Mouse (Mus musculus) frontal cortex, postnatal 36 days (tissue): Measurements from ENCODE around the gene Taf1d.
"Not testable (repeated sequence)": the region's sequence is repeated elsewhere in the genome, so short reads cannot be mapped to it uniquely, and the experiment has no call there.

Source experiments
- DNase-seq, 2 experiments: peaks; one replicate each; pipeline ENCODE4 v3.0.0; 2022; ENCODE audit warnings: low spot score in 2 of 2

The Taf1d gene

DNA sequence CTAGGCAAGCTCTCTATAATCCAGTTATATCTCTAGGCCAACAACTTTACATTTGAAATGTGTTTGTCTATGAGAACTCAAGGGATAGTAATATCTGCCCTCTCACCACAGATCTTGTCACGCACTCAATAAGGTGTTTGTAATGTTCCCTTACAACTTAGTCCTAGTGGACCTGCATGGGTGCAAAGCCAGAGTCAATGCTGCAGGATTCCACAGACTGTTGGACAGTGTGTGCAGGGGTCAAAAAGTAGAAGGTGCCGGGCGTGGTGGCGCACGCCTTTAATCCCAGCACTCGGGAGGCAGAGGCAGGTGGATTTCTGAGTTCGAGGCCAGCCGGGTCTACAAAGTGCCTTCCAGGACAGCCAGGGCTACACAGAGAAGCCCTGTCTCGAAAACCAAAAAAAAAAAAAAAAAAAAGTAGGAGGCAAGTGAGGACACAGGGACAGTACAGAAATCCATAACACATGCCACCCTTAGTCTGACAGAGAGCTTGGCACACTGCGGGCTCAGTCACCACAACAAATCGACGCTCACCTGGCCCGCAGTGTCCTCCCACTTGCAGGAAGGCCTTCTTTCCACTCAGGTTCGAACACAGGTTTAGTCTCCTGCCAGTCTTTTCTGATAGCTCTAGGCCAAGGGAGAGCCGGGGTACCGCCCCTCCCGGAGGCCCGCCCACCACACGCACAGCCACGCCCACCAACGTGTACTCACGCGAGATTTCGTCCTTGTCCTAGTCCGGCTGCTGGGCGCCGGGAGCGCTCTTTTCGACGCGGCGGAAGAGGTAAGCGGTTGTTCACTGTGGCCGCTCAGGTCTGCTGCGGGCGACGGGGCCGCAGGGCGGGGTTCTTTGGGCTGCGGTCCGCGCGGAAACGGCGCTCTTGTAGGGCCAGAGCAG, at the start of gene Taf1d:
TSS of gene Taf1d (plus strand) at position 712 of the 895 bp plus-strand sequence.
- DNase-seq, result peak; percentile 96

DNA sequence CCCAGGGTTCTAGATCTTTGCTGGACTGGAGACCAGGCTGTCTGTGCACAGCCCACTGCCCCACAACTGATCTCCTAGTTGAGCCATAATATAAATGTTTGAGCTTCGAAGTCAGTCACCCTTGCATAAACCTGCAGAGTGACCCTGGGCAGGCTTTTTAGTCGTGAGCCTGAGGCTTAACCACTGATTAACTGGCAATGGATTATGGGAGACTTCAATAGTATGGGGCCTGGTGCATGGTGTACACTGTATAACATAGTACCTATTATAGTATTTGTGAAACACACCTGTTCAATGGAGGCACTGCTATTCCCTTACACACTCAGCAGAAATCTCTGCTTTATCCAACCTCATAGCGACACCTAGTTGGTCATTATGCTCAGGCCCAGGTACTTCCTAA, 49.8 kb upstream of the Taf1d start:
- no peak for DNase-seq

DNA sequence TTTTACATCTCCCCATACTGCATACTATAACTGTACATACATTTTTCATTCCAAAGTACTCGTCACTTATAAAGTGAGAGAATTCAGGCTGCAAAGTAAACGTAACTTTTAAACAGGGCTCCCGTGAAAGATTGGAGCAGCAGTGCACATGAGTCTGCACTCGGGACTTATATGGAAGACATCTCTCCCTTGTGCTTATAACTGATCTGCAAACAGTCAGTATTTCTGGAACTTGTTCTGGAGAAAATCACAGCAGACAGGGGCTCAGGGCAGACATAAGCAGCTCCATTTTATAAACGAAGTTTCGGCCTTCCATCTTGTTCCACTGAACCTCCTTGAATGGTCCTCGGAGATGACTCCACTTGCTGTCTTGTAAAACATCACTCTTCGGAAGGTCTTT, 44.0 kb upstream of the Taf1d start:
- no peak for DNase-seq

DNA sequence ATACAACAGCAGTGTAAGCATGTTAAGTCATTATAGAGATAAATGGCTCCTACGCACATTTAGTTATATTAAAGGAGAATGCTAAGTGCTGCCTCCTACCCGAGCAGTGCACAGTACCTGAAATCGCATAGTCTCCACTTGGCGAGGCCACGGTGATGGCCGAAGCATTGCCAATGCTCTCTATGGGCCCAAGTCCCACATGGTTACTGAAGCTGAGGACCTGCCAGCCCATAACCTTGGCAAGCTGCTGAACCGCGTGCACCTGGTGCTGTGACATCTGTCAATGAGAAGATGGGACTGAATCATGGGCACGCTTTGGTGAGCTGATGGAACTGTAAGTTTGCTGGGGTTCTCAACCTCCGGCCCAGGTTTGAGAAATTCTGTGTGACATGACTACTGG, 42.5 kb upstream of the Taf1d start:
- DNase-seq, result no peak

DNA sequence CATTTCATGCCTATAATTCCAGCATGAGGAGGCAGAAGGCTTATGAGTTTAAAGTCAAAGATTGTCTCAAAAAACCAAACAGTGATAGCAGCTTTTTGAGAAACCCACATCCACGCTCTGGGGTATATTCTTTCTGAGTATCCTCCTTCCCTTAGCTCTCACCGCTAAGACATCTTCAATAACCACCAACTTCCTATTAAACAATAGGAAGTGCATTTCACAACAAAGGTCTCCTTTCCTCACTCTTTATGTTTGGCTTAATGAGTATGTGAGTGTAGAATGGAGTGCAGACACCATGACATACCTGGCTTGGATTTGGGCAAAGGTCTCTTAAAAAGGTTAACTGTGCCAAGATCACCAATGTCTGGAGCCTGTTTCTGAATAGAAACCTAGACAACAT, 32.0 kb upstream of the Taf1d start:
- no peak for DNase-seq

DNA sequence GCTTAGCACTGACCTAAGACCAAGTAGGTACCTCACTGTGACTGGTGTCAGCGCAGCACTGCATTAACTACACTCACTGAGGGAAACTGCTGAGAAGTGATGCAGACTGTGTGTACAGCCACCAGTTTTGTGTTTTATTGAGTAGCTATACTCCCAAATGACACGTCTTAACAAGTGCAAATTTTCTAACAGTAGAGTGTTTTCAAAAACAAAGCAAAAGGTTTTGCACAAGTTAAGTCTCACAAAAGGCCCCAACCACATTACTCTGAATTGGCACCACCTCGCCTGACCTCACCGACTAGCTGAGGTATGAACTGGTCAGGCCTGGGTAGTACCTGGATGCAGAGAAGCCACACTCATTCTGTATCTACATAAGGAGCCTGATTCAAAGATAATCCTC, 29.2 kb upstream of the Taf1d start:
- no peak for DNase-seq

DNA sequence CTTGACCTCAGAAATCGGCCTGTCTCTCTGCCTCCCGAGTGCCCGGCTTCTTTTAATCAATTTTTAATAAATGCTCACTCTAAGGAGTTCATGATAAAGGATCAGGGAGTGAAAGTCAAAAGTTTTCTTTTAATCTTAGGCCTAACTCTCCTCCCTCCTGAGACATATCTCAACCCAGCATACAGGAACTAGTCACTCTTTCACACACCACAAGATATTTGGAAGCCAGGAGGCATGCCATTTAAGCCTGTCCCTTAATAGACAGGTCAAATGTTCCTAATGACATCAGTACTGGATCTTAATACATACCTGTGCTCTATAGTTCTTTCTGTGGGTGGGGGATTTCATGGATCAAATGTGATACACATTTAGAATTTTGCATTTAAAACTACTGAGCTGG, 27.7 kb upstream of the Taf1d start:
- no peak for DNase-seq

DNA sequence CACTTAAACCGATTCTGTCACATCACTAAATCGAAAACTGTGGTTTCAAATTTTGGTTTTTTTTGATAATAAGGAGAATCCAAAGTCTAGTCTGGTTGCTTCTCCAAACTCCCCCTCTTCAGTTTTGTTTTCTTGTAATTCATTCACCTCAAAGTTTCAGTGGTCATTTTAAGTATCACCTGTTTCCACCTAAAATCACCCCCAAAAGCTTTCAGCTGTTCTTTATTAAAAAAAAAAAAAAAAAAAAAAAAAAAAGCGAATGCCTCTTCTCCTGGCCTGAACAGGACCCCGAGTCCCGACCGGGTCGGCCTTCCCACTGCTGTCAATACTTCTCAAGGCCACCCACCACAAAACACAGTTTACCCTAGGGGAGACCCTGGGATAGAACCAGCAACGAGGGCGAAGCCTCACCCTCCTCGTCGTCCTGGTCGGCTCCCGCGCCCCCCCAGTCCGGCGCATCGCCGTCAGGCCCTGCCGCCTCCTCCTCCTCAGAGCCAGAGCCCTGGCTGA, 26.8 kb upstream of the Taf1d start:
- DNase-seq, result no peak

DNA sequence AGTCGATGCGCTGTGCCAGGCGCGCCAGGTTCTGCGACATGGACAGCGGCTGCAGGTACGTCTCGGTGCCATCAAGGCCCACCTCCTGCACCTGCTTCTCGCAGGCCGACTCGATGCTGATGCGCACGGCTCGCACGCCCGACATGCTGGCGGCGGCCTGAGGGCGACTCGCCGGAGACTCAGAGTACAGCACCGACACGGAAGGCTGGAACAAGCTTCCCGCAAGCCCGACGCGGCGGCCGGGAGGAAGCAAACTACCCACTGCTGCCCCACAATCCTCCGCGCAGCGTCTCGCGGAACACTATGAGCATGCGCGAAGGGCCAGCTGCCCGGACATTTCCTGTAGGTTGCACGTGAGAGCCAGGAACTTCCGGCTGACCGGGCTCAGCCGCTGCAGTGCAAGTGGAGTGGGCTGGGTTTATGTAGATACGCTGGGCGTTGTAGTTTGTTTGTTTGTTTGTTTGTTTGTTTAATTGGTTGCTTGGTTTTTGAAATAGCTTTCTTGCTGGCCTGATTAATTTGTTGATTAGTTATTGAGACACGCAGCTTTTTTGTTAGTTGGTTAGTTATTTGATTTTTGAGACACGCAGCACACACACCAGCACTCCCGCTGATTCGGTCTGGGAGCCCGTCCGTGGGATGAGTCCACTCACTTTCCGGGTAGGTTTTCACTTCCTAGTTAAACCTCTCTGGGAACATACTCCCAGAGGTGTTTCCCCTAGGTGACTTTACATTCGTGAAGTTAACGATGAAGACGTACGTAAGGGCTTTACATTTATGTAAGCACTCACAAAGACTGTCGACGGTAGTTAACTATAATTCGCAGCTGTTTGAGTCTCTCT, 26.1 kb upstream of the Taf1d start, which contains the start of gene Med17:
TSS of gene Med17 (minus strand) at position 283 of the 842 bp plus-strand sequence.
- peak; percentile 94 to 97 for DNase-seq

DNA sequence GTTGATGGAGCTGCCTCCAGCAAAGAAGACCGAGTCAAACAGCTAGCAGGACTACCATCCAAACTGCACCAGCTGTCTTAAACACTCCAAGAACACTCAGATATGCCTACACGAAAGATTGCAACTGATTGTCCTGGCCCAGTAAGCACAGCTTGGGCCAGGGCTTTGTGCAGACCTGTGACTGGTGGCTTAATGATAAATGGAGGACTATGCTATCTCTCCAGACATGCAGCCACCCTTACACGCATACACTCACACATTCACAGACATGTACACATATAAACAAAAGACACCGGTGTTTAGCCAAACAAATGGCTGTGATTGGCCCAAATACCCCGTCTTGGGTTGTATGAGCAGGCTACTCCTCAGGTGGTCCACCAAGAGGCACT, 25.5 kb upstream of the Taf1d start:
- DNase-seq, result no peak

DNA sequence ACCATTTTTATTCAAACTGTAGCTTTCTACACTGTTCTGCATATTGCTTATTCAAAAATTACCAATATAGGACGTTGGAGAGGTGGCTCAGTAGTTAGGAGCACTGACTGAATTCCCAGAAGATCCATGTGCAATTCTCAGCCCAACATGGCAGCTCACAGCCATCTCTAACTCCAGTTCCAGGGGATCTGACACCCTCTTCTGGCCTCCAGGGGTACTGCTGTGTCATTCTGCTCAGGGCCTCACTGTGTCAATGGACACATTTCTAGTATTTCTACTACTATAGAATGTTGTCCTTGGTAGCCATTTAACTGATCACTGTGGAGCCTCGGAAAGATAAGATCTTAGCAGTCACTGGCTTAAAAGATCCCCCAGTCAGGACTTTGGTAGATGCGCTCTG, 20.6 kb upstream of the Taf1d start:
- no peak for DNase-seq

DNA sequence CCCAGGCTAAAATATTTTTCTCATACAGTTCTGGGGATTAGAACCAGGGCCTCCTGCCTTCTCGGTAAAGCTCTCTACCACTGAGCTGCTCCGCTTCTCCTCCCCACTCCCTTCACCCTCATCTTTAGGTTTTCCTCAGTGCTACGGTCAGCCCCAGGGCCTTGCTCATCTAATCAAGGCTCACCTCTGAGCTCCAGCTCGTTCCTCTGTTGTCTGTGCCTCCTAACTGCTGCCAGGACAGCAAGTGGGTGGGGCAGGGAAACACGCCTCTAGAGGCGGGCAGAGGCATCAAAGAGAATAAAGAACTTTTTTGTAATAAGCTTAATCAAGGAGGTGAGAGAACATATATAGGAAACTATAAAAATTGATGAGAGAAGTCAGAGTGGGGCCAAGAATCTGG, 18.2 kb upstream of the Taf1d start:
- no peak for DNase-seq

DNA sequence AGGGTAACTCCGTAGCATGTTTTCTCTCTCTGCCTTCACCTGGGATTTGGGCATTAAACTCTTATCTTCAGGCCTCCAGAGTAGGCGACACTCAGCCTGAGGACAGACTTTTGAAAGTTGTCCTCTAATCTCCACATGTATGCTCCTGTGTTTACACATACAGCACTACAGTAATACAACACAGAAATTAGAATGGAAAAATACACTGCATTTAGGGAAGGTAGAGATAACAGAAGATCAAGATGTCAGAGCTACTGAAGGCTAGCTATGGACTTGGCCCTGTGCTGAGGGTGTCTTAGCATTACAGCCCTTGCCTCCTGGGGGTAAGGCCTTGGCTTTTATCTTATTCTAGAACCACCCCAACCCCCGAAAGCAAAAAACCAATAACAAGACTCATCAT, 17.6 kb upstream of the Taf1d start:
- no peak for DNase-seq

DNA sequence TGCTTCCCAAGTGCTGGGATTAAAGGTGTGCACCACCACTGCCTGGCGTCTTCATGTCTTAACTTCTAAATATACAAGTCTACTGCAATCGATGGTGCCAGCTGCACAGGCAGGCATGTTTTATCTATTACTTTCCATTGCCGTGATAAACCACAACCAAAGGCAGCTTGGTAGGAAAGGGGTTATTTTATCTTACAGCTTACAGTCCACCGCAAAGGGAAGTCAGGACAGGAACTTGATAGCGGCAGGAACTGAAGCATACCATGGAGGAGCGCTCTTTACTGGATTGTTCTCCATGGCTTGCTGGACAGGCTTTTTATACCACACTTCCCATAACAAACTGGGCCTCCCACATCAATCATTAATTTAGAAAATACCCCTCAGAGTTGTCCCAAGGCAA, 16.8 kb upstream of the Taf1d start:
- no peak for DNase-seq

DNA sequence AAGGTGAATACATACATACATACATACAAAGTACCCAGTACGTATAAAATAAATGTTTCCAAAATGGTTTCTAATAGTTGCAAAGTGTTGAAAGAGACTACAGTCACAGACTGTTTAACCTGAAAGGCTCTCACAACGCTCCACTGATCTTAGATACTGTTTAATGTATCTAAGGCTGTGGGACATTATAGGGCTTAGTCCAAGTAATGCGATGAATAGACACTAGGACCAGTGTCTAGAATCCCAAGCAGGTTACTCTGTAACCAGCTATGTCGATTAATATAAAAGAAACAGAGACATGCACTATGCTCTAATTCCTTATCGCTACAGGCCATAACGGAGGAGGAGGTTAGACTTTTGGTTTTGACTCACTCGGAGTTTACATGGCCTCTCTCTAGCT, 8.9 kb upstream of the Taf1d start:
- no peak for DNase-seq

DNA sequence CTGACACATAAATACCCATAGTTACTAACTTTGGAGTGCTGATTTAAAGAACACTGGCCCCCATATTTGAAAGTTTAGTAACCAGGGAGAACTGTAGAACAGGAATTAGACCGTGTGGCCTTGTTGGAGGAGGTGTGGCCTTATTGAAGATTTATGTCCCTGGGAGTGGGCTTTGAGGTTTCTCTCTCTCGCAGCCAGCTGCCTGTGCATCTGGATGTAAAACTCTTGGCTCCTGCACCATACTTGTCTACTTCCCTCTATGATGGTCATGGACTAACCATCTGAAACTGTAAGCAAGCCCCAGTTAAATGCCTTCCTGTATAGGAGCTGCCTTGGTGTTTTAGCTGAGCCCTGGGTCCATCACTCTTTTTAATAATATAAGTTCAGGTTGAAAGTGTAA, 7.6 kb upstream of the Taf1d start:
- DNase-seq, result no peak

DNA sequence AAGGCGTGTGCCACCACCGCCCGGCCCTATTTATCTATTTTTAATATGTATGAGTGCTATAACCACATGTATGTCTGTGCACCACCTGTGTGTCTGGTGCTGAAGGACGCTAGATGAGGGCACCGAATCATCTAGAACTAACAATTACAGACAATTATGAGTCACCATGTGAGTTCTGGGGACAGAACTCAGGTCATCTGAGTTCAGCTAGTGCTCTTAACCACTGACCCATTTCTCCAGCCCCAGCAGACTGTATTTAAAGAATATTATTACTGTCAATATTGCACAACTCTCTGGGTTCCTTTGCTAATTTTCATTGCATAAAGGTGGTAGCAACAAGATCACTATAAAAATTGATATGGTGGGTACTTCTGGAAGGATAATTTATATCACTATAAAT, 6.0 kb upstream of the Taf1d start:
- DNase-seq, result no peak

DNA sequence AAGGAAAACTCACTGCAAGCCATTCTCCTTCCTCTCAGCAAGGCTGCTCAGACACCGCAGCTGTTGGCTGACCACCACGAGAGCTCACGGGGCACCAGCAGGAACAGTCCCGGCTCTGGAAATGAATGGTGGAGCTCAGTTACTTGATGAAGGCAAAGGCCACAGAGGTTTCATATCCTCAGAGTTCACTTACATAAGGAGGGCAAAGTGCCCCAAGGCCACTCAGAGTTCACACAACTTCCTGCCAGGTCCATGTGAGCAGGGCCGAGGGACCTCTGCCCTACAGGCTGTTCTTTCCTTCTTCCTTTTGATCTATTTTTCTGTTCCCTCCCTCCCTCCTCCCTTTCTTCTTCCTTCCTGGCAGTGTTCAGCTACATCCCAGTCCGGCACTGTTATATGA, 4.6 kb upstream of the Taf1d start:
- DNase-seq, result peak in 1 of 2 experiments; percentile 13

DNA sequence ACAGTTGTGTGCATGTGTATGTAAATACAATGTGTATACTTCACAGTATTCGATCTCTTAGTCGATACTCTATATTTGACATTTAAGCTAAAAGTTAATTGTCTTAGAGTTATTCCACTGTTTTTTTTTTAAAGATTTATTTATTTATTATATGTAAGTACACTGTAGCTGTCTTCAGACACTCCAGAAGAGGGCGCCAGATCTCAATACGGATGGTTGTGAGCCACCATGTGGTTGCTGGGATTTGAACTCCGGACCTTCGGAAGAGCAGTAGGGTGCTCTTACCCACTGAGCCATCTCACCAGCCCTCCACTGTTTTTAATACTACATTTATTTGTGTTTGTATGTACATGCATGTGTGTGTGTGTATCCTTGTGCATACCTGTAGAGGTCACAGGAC, 4.0 kb upstream of the Taf1d start:
- DNase-seq, result not testable (repeated sequence)

DNA sequence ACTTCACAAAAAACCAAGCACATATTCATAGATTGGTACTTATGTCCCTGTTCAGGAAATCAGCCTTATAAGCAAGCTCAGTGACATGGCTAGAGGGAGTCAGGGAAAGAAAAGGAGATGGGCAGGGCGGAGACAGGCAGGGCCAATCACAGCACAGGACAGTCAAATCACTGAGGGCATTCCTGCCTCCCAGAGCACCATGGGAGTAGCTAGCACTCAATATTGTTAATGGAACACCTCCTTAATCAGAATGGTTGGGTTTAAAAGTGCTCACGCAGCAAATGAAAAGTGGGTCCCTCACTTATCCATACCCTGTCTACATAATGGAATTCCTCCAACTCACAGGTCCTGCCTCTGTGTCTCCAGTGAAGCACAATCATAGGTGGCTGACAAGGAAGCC, 3.1 kb upstream of the Taf1d start:
- no peak for DNase-seq

DNA sequence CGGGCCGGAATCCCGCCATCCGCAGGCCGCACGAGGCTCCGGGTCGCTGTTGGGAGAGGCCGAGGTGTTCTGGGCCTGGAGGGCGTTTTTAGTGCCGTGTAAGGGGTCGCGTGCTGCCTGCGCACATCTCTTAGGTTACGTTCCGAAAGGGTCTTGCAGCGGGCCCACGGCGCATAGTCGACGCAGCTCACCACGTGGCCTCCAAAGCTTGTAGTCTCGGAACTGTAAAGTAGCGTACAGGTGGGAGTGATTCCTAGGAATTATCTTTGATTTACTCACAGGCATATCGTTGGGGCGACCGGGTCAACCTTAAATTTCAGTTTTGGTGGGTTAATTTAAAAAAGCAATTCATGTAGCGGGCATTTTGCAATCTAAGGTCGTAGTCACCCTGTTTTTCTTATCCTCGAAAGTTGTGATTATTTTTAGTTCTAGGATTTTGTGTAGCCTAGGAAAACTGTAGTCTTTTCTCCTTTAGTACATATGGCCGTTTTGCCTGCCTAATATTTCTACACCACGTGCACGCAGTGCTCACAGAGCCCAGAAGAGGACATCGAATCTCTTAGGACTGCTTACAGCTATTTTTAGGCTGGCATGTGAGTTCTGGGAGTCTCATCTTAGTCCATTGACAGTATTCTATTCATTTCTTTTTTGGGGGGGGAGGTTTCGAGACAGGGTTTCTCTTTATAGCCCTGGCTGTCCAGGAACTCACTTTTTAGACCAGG, 545 bp downstream of the Taf1d start, which contains the start of gene 4931406C07Rik:
TSS of gene 4931406C07Rik (minus strand) at position 51 of the 722 bp plus-strand sequence.
- no peak for DNase-seq

DNA sequence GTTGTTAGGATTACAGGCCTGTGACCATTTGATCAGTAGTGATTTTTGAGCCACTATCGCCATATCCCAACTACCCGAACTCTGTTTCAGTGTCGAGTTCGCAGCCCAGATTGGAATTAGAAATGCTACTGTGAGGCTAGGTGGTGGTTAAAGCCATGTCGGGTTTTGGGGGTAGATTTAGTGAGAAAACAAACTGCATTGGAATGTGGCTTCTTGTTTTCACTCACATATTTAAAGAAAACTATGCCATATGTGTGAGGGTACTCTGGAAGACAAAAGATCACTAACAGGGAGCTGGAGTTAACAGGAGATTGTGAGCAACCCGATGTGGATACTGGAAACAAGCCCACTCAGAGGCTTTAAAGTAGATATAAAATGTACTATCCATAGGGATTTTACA, 1.2 kb downstream of the Taf1d start:
- DNase-seq, result no peak
